Mouse (Mus musculus) kidney, embryonic 15.5 days (tissue): ENCODE measurements at regions not wholly inside any gene's neighbourhood (a gene's known extent, or its start where the extent isn't known, plus 50 kb on each side); places are given as distances from the start of the nearest gene placed in this dataset.
A peak's percentile ranks its signal among the peaks of the same experiment; 100 is the strongest.

Experiments
- ATAC-seq: fragments of 200-750 bp; cut with Nextera tagmentation; replicated peaks from 2 replicates; pipeline ENCODE4 v1.8.0; 2017; ENCODE audit warnings: moderate TSS enrichment; ENCODE audit not compliant: low FRiP score
- H3K27ac ChIP-seq: fragments of 300-500 bp; sonication (generic); 2 replicates; pipeline ENCODE4 v1.5.1; 2015; ENCODE audit warnings: mild to moderate bottlenecking, inconsistent platforms
- H3K27me3 ChIP-seq: fragments of 300-500 bp; sonication (generic); 2 replicates; pipeline ENCODE4 v1.6.1; 2015; ENCODE audit warnings: inconsistent platforms
- H3K36me3 ChIP-seq: fragments of 300-500 bp; sonication (generic); 2 replicates; pipeline ENCODE4 v1.6.1; 2015; ENCODE audit warnings: inconsistent platforms
- H3K4me1 ChIP-seq: fragments of 300-500 bp; sonication (generic); 2 replicates; pipeline ENCODE4 v1.6.1; 2015; ENCODE audit warnings: inconsistent platforms
- H3K4me2 ChIP-seq: fragments of 300-500 bp; sonication (generic); 2 replicates; pipeline ENCODE4 v1.6.1; 2015; ENCODE audit warnings: moderate library complexity, mild to moderate bottlenecking, inconsistent platforms
- H3K4me3 ChIP-seq: fragments of 300-500 bp; sonication (generic); replicated peaks from 2 replicates; pipeline ENCODE4 v1.5.1; 2015; ENCODE audit warnings: mild to moderate bottlenecking, inconsistent platforms
- H3K9ac ChIP-seq: fragments of 300-500 bp; sonication (generic); 2 replicates; pipeline ENCODE4 v1.6.1; 2015; ENCODE audit warnings: mild to moderate bottlenecking, inconsistent platforms
- H3K9me3 ChIP-seq: fragments of 300-500 bp; sonication (generic); replicated peaks from 2 replicates; pipeline ENCODE4 v1.6.1; 2016; ENCODE audit warnings: inconsistent platforms
- WGBS: fragments of 180-500 bp; shearing (Covaris S2); methylation state at CpG from one replicate; pipeline ENCODE4 v1.1.7; 2015; ENCODE audit warnings: mixed read lengths; 5-methylcytosine and 5-hydroxymethylcytosine counted together

GRCm38 (mm10) chr2:38420498-38420897 lies 81.4 kb downstream of the Lhx2 start:
- 47% methylated on average over 3 of the region's 3 CpGs for WGBS

DNA sequence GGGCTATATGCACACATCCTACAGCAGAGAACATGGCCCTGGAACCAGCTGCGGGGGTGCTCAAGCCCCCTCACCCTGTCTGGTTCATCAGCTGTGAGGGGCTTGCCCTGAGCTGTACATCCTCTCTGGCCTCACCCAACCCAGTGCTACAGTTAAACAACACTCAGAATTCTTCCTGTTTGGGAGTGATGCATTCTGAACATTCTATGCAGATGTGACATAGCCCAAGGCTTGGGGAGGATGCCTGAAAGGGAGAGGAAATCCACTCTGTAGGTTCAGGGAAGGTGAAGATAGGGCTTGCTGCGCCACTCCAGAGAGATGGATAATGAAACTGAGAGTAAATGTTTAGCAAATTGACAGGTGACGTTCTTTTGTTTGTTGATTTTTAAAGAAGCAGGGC lies 83.3 kb downstream of the Lhx2 start:
- H3K9me3 ChIP-seq = no peaks in the 10 kb centered on the region
- no peak overlapping the region for H3K27ac ChIP-seq
- H3K4me1 ChIP-seq = peaks cover 8% of the 10 kb centered on the region
- no peak for ATAC-seq
- no peak overlapping the region for H3K4me2 ChIP-seq
- no peak overlapping the region for H3K9ac ChIP-seq
- WGBS = 81% methylated on average over 3 of the region's 3 CpGs
- peaks cover 4% of the 10 kb centered on the region; the same call in 1 of the 2 replicates for H3K27me3 ChIP-seq
- no peaks in the 10 kb centered on the region for H3K36me3 ChIP-seq
- H3K4me3 ChIP-seq = no peak overlapping the region

More at GRCm38 (mm10) chr2:38420498-38420897, 81.4 kb downstream of the Lhx2 start:
- no peak overlapping the region for H3K4me3 ChIP-seq
- H3K27ac ChIP-seq = no peak overlapping the region
- H3K4me1 ChIP-seq = peaks cover 8% of the 10 kb centered on the region
- no peak overlapping the region for H3K9ac ChIP-seq
- no peak for ATAC-seq
- peaks cover 4% of the 10 kb centered on the region; the same call in 1 of the 2 replicates for H3K27me3 ChIP-seq
- no peak overlapping the region for H3K4me2 ChIP-seq
- H3K36me3 ChIP-seq = no peaks in the 10 kb centered on the region
- no peaks in the 10 kb centered on the region for H3K9me3 ChIP-seq

- WGBS = 28% methylated on average over 7 of the region's 7 CpGs
- Histone ChIP-seq H3K4me3 (no peak overlapping the region), H3K27ac (no peak overlapping the region), H3K27me3 (peaks cover 4% of the 10 kb centered on the region; the same call in 1 of the 2 replicates), H3K4me1 (peaks cover 8% of the 10 kb centered on the region), H3K36me3 (no peaks in the 10 kb centered on the region), H3K4me2 (peak overlapping the region; percentile 47), H3K9me3 (no peaks in the 10 kb centered on the region), H3K9ac (no peak overlapping the region)
- ATAC-seq = no peak
These were observed 84.8 kb downstream of the Lhx2 start for GRCm38 (mm10) chr2:38423886-38424277.

GRCm38 (mm10) chr2:38424278-38424931 lies 85.3 kb downstream of the Lhx2 start:
- H3K27me3 ChIP-seq = peaks cover 4% of the 10 kb centered on the region; the same call in 1 of the 2 replicates
- H3K4me3 ChIP-seq = no peak overlapping the region
- no peak overlapping the region for H3K27ac ChIP-seq
- peaks cover 8% of the 10 kb centered on the region for H3K4me1 ChIP-seq
- WGBS = 6% methylated on average over 17 of the region's 22 CpGs
- peak; percentile 40; the same call in 1 of the 2 replicates for ATAC-seq
- H3K9ac ChIP-seq = no peak overlapping the region
- no peaks in the 10 kb centered on the region for H3K9me3 ChIP-seq
- H3K4me2 ChIP-seq = peak overlapping the region; percentile 47
- no peaks in the 10 kb centered on the region for H3K36me3 ChIP-seq

DNA sequence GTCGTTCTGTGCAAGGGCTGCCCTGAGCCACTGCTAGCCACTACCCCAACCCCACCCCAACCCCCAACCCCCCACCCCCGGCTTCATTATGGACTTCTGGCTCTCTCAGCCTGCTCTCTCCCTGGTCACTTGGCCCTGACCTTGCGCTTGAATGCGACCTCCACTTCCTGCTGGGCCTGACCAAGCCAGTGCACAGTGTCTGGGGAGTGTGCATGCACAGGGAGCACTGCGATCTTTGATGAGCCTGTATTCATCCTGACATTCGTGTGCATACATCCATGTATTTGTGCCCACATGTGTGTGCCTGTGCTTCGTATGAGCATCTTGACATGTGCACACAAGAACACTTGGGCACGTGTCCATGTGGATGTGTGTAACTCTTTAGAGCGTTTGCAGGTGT lies 85.9 kb downstream of the Lhx2 start:
- peaks cover 4% of the 10 kb centered on the region; the same call in 1 of the 2 replicates for H3K27me3 ChIP-seq
- peaks cover 8% of the 10 kb centered on the region for H3K4me1 ChIP-seq
- no peak overlapping the region for H3K27ac ChIP-seq
- H3K9ac ChIP-seq = no peak overlapping the region
- no peak overlapping the region for H3K4me3 ChIP-seq
- peak overlapping the region; percentile 47; the same call in 1 of the 2 replicates for H3K4me2 ChIP-seq
- ATAC-seq = no peak
- H3K36me3 ChIP-seq = no peaks in the 10 kb centered on the region
- H3K9me3 ChIP-seq = no peaks in the 10 kb centered on the region
- 24% methylated on average over 9 of the region's 9 CpGs for WGBS

DNA sequence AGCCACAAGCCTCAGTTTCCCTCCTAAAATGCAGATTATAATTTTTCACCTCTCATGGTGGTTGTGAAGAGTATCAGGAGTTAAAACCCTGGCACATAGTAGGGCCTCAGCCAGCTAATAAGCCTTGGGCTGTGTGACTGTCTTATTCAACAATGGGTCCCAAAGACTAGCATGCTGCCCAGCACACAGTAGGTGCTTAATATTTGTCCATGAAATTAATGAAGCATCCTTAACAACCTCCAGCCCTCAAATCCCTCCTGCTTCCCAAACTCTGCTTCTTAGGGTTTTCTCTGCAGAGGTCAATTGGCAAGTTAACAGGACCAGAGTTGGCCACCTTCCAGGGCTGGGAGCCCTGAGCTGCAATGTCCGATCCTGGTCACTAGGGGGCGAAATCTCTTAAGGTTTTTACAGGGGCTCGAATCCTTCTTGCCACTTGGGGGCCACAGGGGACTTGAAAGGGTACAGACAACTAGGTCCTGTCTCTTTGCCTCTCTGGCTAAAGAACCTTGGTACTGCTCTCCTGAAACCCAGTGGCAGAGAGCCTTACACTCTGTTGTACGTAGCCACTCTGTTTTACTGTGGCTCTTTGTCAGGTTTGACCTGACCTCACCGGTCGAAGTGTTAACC lies 81.6 kb upstream of the Nek6 start:
- Histone ChIP-seq H3K9me3 (no peaks in the 10 kb centered on the region), H3K4me1 (no peaks in the 10 kb centered on the region), H3K4me3 (no peak overlapping the region), H3K27ac (no peak overlapping the region), H3K9ac (no peak overlapping the region), H3K4me2 (no peak overlapping the region), H3K27me3 (peaks cover 4% of the 10 kb centered on the region; the same call in 1 of the 2 replicates), H3K36me3 (no peaks in the 10 kb centered on the region)
- WGBS = 36% methylated on average over 6 of the region's 6 CpGs
- no peak for ATAC-seq

DNA sequence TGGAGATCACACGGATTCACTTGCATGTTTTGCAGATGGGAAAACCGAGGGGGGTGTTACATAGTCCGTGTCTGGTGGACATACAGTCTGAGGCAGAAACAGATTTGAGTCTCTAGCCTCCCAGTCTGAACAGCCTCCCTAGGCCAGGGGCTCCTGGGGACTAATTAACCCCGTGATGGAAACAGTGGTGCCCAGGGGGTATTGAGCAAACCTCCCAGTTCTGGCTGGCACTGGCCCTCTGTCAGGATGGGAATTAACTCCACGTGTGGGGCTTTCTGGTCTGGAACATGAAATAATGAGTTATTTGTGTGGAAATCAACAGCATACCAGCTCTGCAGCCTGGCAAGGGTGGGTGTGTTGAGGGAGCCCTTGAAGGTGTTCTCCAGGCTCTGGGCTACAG lies 79.9 kb upstream of the Nek6 start:
- H3K9me3 ChIP-seq = no peaks in the 10 kb centered on the region
- no peak for ATAC-seq
- 71% methylated on average over 5 of the region's 5 CpGs for WGBS

GRCm38 (mm10) chr2:38433736-38434135 lies 77.7 kb upstream of the Nek6 start:
- Histone ChIP-seq H3K4me1 (no peaks in the 10 kb centered on the region), H3K36me3 (no peaks in the 10 kb centered on the region), H3K27me3 (no peaks in the 10 kb centered on the region), H3K4me2 (no peak overlapping the region), H3K9me3 (no peaks in the 10 kb centered on the region), H3K27ac (no peak overlapping the region), H3K9ac (no peak overlapping the region), H3K4me3 (no peak overlapping the region)
- ATAC-seq = no peak
- 22% methylated on average over 3 of the region's 3 CpGs for WGBS

More for the DNA sequence above, 79.9 kb upstream of the Nek6 start:
- H3K36me3 ChIP-seq = no peaks in the 10 kb centered on the region
- H3K27me3 ChIP-seq = no peaks in the 10 kb centered on the region
- H3K4me3 ChIP-seq = no peak overlapping the region
- H3K4me2 ChIP-seq = no peak overlapping the region
- H3K9ac ChIP-seq = no peak overlapping the region
- no peaks in the 10 kb centered on the region for H3K4me1 ChIP-seq
- H3K27ac ChIP-seq = no peak overlapping the region

DNA sequence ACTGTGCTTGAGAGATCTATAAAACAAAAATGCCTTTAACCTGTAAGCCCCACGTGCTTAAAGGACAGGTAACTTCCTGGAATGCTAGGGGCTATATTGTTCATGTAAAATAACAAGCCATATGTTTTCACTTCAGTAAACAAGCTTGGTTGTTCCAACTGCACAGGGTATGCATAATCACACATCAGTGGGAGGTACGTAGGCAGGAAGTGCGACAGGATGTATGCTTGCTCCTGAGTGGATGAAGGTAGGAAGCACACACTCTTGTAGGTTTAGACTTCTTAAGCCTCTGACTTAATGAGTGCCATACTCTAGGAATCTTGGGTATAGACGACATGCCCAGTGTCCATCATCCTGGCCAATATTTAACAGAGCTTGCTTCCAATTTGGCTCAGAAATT lies 74.7 kb upstream of the Nek6 start:
- Histone ChIP-seq H3K9ac (no peak overlapping the region), H3K27ac (no peak overlapping the region), H3K9me3 (no peaks in the 10 kb centered on the region), H3K4me2 (no peak overlapping the region), H3K36me3 (no peaks in the 10 kb centered on the region), H3K27me3 (no peaks in the 10 kb centered on the region), H3K4me1 (no peaks in the 10 kb centered on the region), H3K4me3 (no peak overlapping the region)
- ATAC-seq = no peak
- 68% methylated on average over 4 of the region's 4 CpGs for WGBS

- H3K36me3 ChIP-seq = no peaks in the 10 kb centered on the region
- no peak overlapping the region for H3K4me2 ChIP-seq
- WGBS = 89% methylated on average over 6 of the region's 6 CpGs
- ATAC-seq = no peak
- H3K4me1 ChIP-seq = no peaks in the 10 kb centered on the region
- no peaks in the 10 kb centered on the region for H3K9me3 ChIP-seq
- H3K27me3 ChIP-seq = no peaks in the 10 kb centered on the region
- H3K4me3 ChIP-seq = no peak overlapping the region
- no peak overlapping the region for H3K9ac ChIP-seq
- no peak overlapping the region for H3K27ac ChIP-seq
These were observed 72.3 kb upstream of the Nek6 start for GRCm38 (mm10) chr2:38439191-38439590.

- H3K27me3 ChIP-seq = no peaks in the 10 kb centered on the region
- H3K36me3 ChIP-seq = no peaks in the 10 kb centered on the region
- H3K9me3 ChIP-seq = no peaks in the 10 kb centered on the region
- H3K4me3 ChIP-seq = no peak overlapping the region
- ATAC-seq = no peak
- H3K27ac ChIP-seq = no peak overlapping the region
- no peak overlapping the region for H3K4me2 ChIP-seq
- no peaks in the 10 kb centered on the region for H3K4me1 ChIP-seq
- WGBS = 86% methylated on average over 5 of the region's 5 CpGs
- no peak overlapping the region for H3K9ac ChIP-seq
These were observed 71.5 kb upstream of the Nek6 start for GRCm38 (mm10) chr2:38439973-38440372.

DNA sequence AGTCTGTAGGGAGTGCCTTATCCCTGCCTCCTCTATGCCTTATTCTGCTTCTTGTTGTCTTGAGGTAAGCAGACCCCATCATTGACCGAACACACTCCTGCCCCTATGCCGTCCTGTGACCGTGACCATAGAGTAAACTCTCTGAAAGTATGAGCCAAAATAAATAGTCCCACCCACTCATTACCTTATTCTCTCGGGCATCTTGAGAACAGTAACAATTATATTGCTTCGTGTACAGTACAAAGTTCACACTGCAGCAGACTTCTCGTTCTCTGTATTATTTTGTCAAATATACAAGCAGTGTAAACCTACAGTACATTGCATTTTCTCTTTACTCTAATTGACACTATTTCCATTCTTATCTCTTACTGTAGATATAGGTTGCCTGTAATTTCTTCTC lies 62.4 kb upstream of the Nek6 start:
- 69% methylated on average over 6 of the region's 6 CpGs for WGBS

More for the DNA sequence above, 62.4 kb upstream of the Nek6 start:
- no peak for ATAC-seq
- Histone ChIP-seq H3K4me3 (no peak overlapping the region), H3K36me3 (no peaks in the 10 kb centered on the region), H3K9me3 (no peaks in the 10 kb centered on the region), H3K4me1 (0 out of 2 replicates have a peak, but pooled peaks cover 2% of the 10 kb centered on the region), H3K4me2 (no peak overlapping the region), H3K27ac (no peak overlapping the region), H3K9ac (no peak overlapping the region), H3K27me3 (no peaks in the 10 kb centered on the region)
